Mouse (Mus musculus) gastrocnemius, postnatal 25 days (tissue): ENCODE measurements around the gene Eif5a. TPM values are rescaled to one million over a fixed set of nuclear protein-coding genes. Genes with fewer than 3 reads are reported as not detected.
A peak's percentile ranks its signal among the peaks of the same experiment; 100 is the strongest.

Source experiments
- DNase-seq: peaks from one replicate; pipeline ENCODE4 v3.0.0; 2022
- microRNA-seq, 2 experiments: library from miRNA; unstranded; fragments of <30 nt; microRNA quantifications; one replicate each; pipeline ENCODE4 v1.2.0; 2021; ENCODE audit warnings: borderline replicate concordance in 2 of 2
- total RNA-seq, 2 experiments: library from RNA; stranded (reverse); gene quantifications; 1 replicate in 1 of 2; 2 replicates in 1 of 2; pipeline ENCODE4 v1.2.3; 2021

The Eif5a gene
- total RNA-seq, 2 experiments from 2014 or later, result 417 to 422 TPM

GRCm38 (mm10) chr11:69876867-69877266, 44.9 kb downstream of the Eif5a start:
- peak; percentile 78 for DNase-seq

- no peak for DNase-seq
Observed at GRCm38 (mm10) chr11:69876186-69876585, 45.6 kb downstream of the Eif5a start.

GRCm38 (mm10) chr11:69872451-69872850, 49.3 kb downstream of the Eif5a start:
- no peak for DNase-seq

GRCm38 (mm10) chr11:69871822-69872221, 49.9 kb downstream of the Eif5a start:
- DNase-seq, result no peak

GRCm38 (mm10) chr11:69870289-69871069, 51.3 kb downstream of the Eif5a start:
- no peak for DNase-seq

GRCm38 (mm10) chr11:69867335-69867734, 54.4 kb downstream of the Eif5a start:
- no peak for DNase-seq

Small RNA genes lying within 50 kb of the gene (microRNA-seq; reads per million reads assigned to microRNA genes)
- gene Mir6924, result 0 reads per million in 2 experiments

Other genes with a start within 250 kb of the Eif5a start
- 100 to 1,000 TPM in 1 of 2 experiments, 10 to 100 TPM in 1; 99.8 to 102 TPM for gene Eif4a1, start 249.5 kb downstream of the Eif5a start, total RNA-seq
- gene Senp3, start 239.9 kb downstream of the Eif5a start, total RNA-seq, result 10 to 100 TPM; 19.1 to 23.5 TPM
- gene Tnfsf13, start 236.2 kb downstream of the Eif5a start, total RNA-seq, result 1 to 10 TPM in 1 of 2 experiments, under 1 TPM in 1; 0.67 to 1.5 TPM
- gene Tnfsf12, start 226.1 kb downstream of the Eif5a start, total RNA-seq, result 10 to 100 TPM in 1 of 2 experiments, 1 to 10 TPM in 1; 8.3 to 11.6 TPM
- 1 to 10 TPM in 1 of 2 experiments, under 1 TPM in 1; 0.87 to 2.1 TPM for gene Tnfsfm13, start 225.9 kb downstream of the Eif5a start, total RNA-seq
- gene Polr2a, start 163.3 kb downstream of the Eif5a start, total RNA-seq, result 10 to 100 TPM; 24.7 to 27.5 TPM
- gene Slc35g3, start 160.0 kb downstream of the Eif5a start, total RNA-seq, result not detected
- gene Zbtb4, start 156.0 kb downstream of the Eif5a start, total RNA-seq, result 10 to 100 TPM; 23.0 to 28.1 TPM
- 10 to 100 TPM; 36.2 to 53.1 TPM for gene Chrnb1, start 126.0 kb downstream of the Eif5a start, total RNA-seq
- 1 to 10 TPM; 6.3 to 6.7 TPM for gene Fgf11, start 120.1 kb downstream of the Eif5a start, total RNA-seq
- under 1 TPM; 0.18 to 0.35 TPM for gene Tmem102, start 116.3 kb downstream of the Eif5a start, total RNA-seq
- gene Gm39566, start 106.7 kb downstream of the Eif5a start, total RNA-seq, result not detected
- gene Spem2, start 103.5 kb downstream of the Eif5a start, total RNA-seq, result not detected
- gene Spem1, start 99.8 kb downstream of the Eif5a start, total RNA-seq, result not detected
- gene Nlgn2, start 84.2 kb downstream of the Eif5a start, total RNA-seq, result 1 to 10 TPM; 3.1 to 3.9 TPM
- 100 to 1,000 TPM; 126 to 144 TPM for gene Tmem256, start 83.4 kb downstream of the Eif5a start, total RNA-seq
- 10 to 100 TPM; 10.8 to 13.7 TPM for gene Plscr3, start 75.6 kb downstream of the Eif5a start, total RNA-seq
- under 1 TPM in 1 of 2 experiments, not detected in 1; 0.11 TPM for gene Tnk1, start 63.2 kb downstream of the Eif5a start, total RNA-seq
- gene Tmem95, start 43.9 kb downstream of the Eif5a start, total RNA-seq, result not detected
- gene Kctd11, start 40.6 kb downstream of the Eif5a start, total RNA-seq, result 1 to 10 TPM; 1.7 to 2.2 TPM
- gene Acap1, start 26.4 kb downstream of the Eif5a start, total RNA-seq, result under 1 TPM; 0.26 to 0.38 TPM
- gene 2810408A11Rik, start 21.0 kb downstream of the Eif5a start, total RNA-seq, result not detected
- gene Neurl4, start 20.9 kb downstream of the Eif5a start, total RNA-seq, result 10 to 100 TPM; 25.4 to 26.0 TPM
- gene Gps2, start 8.1 kb downstream of the Eif5a start, total RNA-seq, result 10 to 100 TPM; 34.6 to 35.2 TPM
- 10 to 100 TPM; 10.4 to 10.9 TPM for gene Ybx2, start 13.8 kb upstream of the Eif5a start, total RNA-seq
- gene Slc2a4, start 26.2 kb upstream of the Eif5a start, total RNA-seq, result 100 to 1,000 TPM; 306 to 340 TPM
- under 1 TPM in 1 of 2 experiments, not detected in 1; 0.91 TPM for gene Cldn7, start 42.8 kb upstream of the Eif5a start, total RNA-seq
- 100 to 1,000 TPM; 195 to 205 TPM for gene Ctdnep1, start 59.2 kb upstream of the Eif5a start, total RNA-seq
- 10 to 100 TPM; 37.0 to 44.2 TPM for gene Elp5, start 60.6 kb upstream of the Eif5a start, total RNA-seq
- gene Gabarap, start 69.2 kb upstream of the Eif5a start, total RNA-seq, result 100 to 1,000 TPM; 148 to 170 TPM
- 10 to 100 TPM; 15.0 to 16.1 TPM for gene Phf23, start 73.8 kb upstream of the Eif5a start, total RNA-seq
- 1 to 10 TPM; 3.7 to 4.1 TPM for gene Dvl2, start 78.6 kb upstream of the Eif5a start, total RNA-seq
- 100 to 1,000 TPM; 342 to 380 TPM for gene Acadvl, start 93.5 kb upstream of the Eif5a start, total RNA-seq
- gene Dlg4, start 95.0 kb upstream of the Eif5a start, total RNA-seq, result 1 to 10 TPM; 5.6 to 6.9 TPM
- not detected for gene Asgr1, start 132.1 kb upstream of the Eif5a start, total RNA-seq
- gene Asgr2, start 170.7 kb upstream of the Eif5a start, total RNA-seq, result not detected
- 1 to 10 TPM; 2.5 to 3.6 TPM for gene Mgl2, start 208.4 kb upstream of the Eif5a start, total RNA-seq
- gene Clec10a, start 234.2 kb upstream of the Eif5a start, total RNA-seq, result 1 to 10 TPM; 1.3 to 4.3 TPM